Mouse (Mus musculus): ENCODE data around the gene Gm27179.
"Not testable (repeated sequence)": the region's sequence is repeated elsewhere in the genome, so short reads cannot be mapped to it uniquely, and the experiment has no call there.

DNA sequence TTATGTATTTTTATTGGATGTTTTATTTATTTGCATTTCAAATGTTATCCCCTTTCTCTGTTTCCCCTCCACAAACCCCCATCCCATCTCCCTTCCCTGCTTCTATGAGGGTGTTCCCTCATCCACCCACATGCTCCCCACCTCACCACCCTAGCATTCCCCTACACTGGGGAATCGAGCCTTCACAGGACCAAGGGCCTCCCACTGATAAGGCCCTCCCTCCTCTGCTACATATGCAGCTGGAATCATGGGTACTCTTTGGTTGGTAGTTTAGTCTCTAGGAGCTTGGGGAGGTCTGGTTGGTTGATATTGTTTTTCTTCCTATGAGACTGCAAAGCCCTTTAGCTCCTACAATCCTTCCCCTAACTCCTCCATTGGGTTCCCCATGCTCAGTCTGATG, 13.9 kb upstream of the Gm27179 start:
- TF ChIP-seq CTCF (IDR thresholded peaks at IDR 0.05; ENCODE audit: extremely low read depth, insufficient read length, insufficient replicate concordance, low read depth, low read length); POLR2A (IDR thresholded peaks at IDR 0.05; ENCODE audit: low read depth, low read length): not testable (repeated sequence)

All from small intestine, adult 2 months (tissue).